Mouse (Mus musculus): ENCODE data around the gene Rcan3.

DNA sequence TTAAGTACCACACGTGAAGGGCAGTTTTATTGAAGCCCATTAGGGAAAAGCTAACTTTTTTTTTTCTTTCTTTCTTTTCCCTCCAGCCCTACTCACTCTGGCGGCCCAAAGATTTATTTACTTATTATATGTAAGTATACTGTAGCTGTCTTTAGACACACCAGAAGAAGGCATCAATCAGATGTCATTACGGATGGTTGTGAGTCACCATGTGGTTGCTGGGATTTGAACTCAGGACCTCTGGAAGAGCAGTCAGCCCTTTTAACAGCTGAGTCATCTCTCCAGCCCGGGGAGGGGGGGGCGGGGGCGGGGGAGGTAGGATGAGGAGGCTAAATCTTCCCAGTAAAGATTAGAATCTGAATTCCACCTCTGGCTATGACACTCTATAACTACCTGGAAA, 40.3 kb downstream of the Rcan3 start:
- no peak for TF ChIP-seq CTCF (IDR thresholded peaks at IDR 0.05; ENCODE audit: low read depth)
- no peak for TF ChIP-seq EP300 (IDR thresholded peaks at IDR 0.05; ENCODE audit: low read depth)
